Mouse (Mus musculus) ES-Bruce4 (cell line): ENCODE data around the gene Wdr24.

ENCODE experiments used
- CTCF ChIP-seq: IDR thresholded peaks from one replicate; pipeline ENCODE4 v1.8.1; 2011; ENCODE audit warnings: low read depth, low read length
- EP300 ChIP-seq: IDR thresholded peaks from 2 replicates; pipeline ENCODE4 v1.6.1; 2011; ENCODE audit warnings: low read depth, low read length; ENCODE audit not compliant: insufficient read depth

DNA sequence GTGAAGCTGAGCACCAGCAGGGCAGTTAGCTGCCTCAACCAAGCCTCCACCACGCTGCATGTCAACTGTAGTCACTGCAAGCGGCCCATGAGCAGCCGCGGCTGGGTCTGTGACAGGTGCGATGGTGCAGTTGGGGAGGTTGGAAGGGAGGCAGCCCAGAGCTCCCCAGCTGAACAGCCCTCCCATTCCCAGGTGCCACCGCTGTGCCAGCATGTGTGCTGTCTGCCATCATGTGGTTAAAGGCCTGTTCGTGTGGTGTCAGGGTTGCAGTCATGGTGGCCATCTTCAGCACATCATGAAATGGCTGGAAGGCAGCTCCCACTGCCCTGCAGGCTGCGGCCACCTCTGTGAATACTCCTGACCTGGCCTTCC is 4.8 kb downstream of the Wdr24 start:
- TF ChIP-seq EP300: no peak
- TF ChIP-seq CTCF: no peak
